Mouse (Mus musculus): Measurements from ENCODE around the gene Acot7.

DNA sequence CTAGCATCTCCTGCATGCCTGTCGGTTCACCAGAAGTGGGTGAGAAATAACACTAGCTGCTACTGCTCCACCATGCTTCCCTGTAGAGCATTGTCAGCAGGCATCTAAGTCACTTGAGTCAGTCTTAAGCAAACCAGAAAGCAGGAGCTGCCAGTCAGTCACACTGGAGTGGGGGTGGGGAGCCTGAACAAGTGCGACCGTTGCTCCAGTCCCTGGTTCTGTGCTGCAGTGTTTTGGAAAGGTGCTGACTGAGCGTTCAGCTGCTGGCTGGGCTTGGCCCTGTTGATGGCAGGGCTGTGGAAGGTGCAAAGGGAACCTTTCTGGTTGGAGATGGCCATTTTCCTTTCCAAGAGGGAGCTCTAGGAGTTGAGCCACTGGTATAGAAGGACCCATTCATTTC, 62.0 kb downstream of the Acot7 start:
- no peak for TF ChIP-seq CTCF (IDR thresholded peaks at IDR 0.05; ENCODE audit: low read depth)
- TF ChIP-seq EP300 (IDR thresholded peaks at IDR 0.05; ENCODE audit: low read depth), result no peak
